Mouse (Mus musculus): ENCODE measurements at regions not wholly inside any gene's neighbourhood (a gene's known extent, or its start where the extent isn't known, plus 50 kb on each side); places are given as distances from the start of the nearest gene placed in this dataset.

DNA sequence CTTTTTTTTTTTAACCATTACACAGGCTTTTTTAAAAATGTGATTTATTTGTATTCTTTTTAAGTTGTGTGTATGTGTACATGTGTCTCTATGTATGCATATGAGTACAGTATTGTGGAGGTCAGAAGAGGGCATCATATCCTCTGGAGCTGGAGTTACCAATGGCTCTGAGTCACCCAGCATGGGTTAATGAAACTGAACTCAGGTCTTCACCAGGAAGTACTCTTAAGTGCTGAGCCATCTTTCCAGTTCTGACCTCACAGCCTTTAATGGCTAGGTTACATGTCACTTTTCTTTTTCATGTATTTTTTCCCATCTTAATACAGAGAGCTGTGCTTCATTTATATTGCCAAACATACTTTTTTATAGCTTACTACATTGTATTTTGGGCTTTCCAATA, 136.8 kb downstream of the Kcnj2 start:
- ATAC-seq: no peak
- Histone ChIP-seq H3K36me3 (ENCODE audit: control insufficient read depth, insufficient read depth, low read length) (no peaks in the 10 kb centered on the region), H3K9ac (ENCODE audit: low read depth, low read length) (no peak overlapping the region), H3K27ac (ENCODE audit: low read length) (no peak overlapping the region), H3K4me3 (ENCODE audit: low read length) (no peak overlapping the region), H3K27me3 (replicated peaks; ENCODE audit: control insufficient read depth, insufficient read depth, low read length) (no peaks in the 10 kb centered on the region), H3K9me3 (ENCODE audit: control insufficient read depth, low read length) (no peaks in the 10 kb centered on the region), H3K4me2 (ENCODE audit: low read depth, low read length) (no peak overlapping the region), H3K4me1 (ENCODE audit: control insufficient read depth, insufficient read depth, low read length) (no peaks in the 10 kb centered on the region)

DNA sequence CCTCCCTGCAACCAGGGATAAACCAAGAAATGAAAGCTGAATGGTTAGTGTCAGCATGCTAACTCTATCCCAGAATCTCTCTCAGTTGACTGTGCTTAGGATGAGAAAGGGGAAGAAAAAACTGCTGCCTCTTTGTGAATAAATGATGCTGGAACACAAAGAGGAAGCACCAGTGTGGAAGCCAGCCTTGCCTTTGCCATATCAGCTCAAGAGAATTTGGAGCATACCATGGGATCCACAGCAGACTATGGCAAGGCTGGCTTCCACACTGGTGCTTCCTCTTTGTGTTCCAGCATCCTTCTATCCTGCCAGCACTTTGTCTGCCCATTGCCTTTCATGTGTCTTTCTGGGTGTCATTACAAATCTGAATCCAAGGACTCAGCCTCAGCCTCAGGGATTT, 144.6 kb downstream of the Kcnj2 start:
- no peak overlapping the region for H3K9ac ChIP-seq (ENCODE audit: low read depth, low read length)
- no peaks in the 10 kb centered on the region for H3K36me3 ChIP-seq (ENCODE audit: control insufficient read depth, insufficient read depth, low read length)
- H3K4me1 ChIP-seq (ENCODE audit: control insufficient read depth, insufficient read depth, low read length): peaks cover 2% of the 10 kb centered on the region; the same call in 1 of the 2 replicates
- no peaks in the 10 kb centered on the region for H3K9me3 ChIP-seq (ENCODE audit: control insufficient read depth, low read length)
- ATAC-seq: no peak
- H3K4me2 ChIP-seq (ENCODE audit: low read depth, low read length): no peak overlapping the region
- no peak overlapping the region for H3K27ac ChIP-seq (ENCODE audit: low read length)
- H3K4me3 ChIP-seq (ENCODE audit: low read length): no peak overlapping the region
- no peaks in the 10 kb centered on the region for H3K27me3 ChIP-seq (replicated peaks; ENCODE audit: control insufficient read depth, insufficient read depth, low read length)

DNA sequence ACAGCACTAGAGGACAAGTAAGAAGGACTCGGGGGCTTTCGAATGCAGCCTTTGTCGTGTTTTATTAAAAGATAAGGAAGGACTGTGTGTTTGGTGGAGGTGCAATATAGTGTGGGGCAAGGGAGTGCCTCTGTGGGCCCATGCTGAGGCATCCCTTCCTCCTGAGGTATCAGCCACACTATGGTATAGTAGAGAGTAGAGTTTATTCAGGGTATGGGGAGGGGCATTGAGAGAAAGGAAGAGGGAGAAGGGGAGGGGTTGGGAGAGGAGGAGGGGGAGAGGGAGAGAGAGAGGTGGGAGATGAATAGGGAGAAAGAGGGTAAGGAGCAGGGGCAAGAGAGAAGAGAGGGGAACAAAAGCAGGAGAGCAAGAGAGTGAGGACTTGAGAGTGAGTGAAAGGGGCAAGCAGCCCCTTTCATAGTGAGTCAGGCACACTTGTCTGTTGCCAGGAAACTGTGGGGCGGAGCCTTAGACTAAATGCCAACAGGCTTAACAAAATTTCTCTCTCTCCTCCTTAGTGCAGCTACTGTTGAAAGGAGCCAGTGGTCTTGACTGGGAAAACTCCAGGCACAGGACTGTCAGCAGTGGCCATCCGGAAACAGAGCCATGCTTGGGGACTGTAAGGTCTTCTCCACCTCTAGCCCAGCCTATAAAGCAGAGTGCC, 146.2 kb downstream of the Kcnj2 start:
- Histone ChIP-seq H3K4me3 (ENCODE audit: low read length) (no peak overlapping the region), H3K9me3 (ENCODE audit: control insufficient read depth, low read length) (no peaks in the 10 kb centered on the region), H3K36me3 (ENCODE audit: control insufficient read depth, insufficient read depth, low read length) (no peaks in the 10 kb centered on the region), H3K4me1 (ENCODE audit: control insufficient read depth, insufficient read depth, low read length) (peaks cover 2% of the 10 kb centered on the region; the same call in 1 of the 2 replicates), H3K27ac (ENCODE audit: low read length) (no peak overlapping the region), H3K4me2 (ENCODE audit: low read depth, low read length) (no peak overlapping the region), H3K9ac (ENCODE audit: low read depth, low read length) (no peak overlapping the region), H3K27me3 (replicated peaks; ENCODE audit: control insufficient read depth, insufficient read depth, low read length) (no peaks in the 10 kb centered on the region)
- WGBS: 62% methylated on average over 5 of the region's 5 CpGs
- ATAC-seq: no peak

DNA sequence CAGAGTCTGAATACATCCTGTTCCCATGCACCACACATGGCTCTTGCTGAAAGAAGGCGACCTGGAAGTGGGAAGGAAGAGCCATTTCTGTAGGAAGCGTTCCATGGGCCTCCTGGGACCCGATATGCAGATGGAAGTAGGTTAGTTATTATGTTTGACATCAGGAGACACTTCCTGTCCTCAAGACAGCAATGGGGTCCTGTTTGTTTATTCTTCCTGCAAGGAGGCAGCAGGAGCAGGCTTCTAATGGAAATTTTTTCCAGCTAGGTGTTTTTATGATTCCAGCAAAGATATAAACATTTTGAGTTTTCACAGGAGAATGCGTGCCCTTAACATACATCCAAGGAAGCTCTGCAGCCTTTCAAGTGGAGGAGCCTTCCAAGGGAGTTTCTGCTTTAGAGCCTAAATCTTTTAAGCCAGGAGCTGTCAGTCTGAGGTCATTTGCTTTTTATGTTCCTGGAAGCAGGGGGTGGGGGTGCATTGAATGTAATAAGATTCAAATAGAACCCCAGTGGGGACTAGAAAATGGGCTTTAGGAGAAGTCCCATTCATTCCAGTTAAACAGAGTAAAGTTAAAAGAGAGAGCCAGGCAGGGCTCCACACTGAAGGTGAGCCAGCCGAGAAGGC, 146.9 kb downstream of the Kcnj2 start:
- Histone ChIP-seq H3K36me3 (ENCODE audit: control insufficient read depth, insufficient read depth, low read length) (no peaks in the 10 kb centered on the region), H3K4me1 (ENCODE audit: control insufficient read depth, insufficient read depth, low read length) (peaks cover 2% of the 10 kb centered on the region; the same call in 1 of the 2 replicates), H3K9me3 (ENCODE audit: control insufficient read depth, low read length) (no peaks in the 10 kb centered on the region), H3K27me3 (replicated peaks; ENCODE audit: control insufficient read depth, insufficient read depth, low read length) (no peaks in the 10 kb centered on the region), H3K4me3 (ENCODE audit: low read length) (no peak overlapping the region), H3K9ac (ENCODE audit: low read depth, low read length) (no peak overlapping the region), H3K27ac (ENCODE audit: low read length) (no peak overlapping the region), H3K4me2 (ENCODE audit: low read depth, low read length) (no peak overlapping the region)
- 22% methylated on average over 5 of the region's 5 CpGs for WGBS
- ATAC-seq: no peak

DNA sequence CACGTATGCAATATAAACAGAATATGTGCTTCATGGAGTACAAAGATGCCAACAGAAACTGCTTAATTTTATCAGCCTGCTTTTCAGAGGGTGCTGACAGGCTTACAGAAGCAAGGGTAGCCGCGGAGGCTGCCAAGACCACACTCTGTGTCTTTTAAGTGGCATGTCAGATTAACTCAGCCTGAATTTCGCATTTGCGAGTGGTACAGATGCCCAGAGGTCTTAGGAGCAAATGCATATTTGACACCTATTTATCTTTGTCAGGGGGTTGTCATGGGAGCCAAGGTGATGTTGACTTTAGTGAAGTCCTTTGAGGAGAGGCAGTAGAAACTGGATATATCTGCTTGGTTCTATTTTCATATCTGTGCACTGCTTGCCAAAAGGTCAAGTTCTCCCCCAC, 149.0 kb downstream of the Kcnj2 start:
- H3K9ac ChIP-seq (ENCODE audit: low read depth, low read length): no peak overlapping the region
- no peak for ATAC-seq
- H3K9me3 ChIP-seq (ENCODE audit: control insufficient read depth, low read length): no peaks in the 10 kb centered on the region
- H3K4me2 ChIP-seq (ENCODE audit: low read depth, low read length): no peak overlapping the region
- H3K27me3 ChIP-seq (replicated peaks; ENCODE audit: control insufficient read depth, insufficient read depth, low read length): no peaks in the 10 kb centered on the region
- 84% methylated on average over 5 of the region's 5 CpGs for WGBS
- H3K4me1 ChIP-seq (ENCODE audit: control insufficient read depth, insufficient read depth, low read length): peaks cover 2% of the 10 kb centered on the region; the same call in 1 of the 2 replicates
- no peaks in the 10 kb centered on the region for H3K36me3 ChIP-seq (ENCODE audit: control insufficient read depth, insufficient read depth, low read length)
- no peak overlapping the region for H3K27ac ChIP-seq (ENCODE audit: low read length)
- H3K4me3 ChIP-seq (ENCODE audit: low read length): no peak overlapping the region

DNA sequence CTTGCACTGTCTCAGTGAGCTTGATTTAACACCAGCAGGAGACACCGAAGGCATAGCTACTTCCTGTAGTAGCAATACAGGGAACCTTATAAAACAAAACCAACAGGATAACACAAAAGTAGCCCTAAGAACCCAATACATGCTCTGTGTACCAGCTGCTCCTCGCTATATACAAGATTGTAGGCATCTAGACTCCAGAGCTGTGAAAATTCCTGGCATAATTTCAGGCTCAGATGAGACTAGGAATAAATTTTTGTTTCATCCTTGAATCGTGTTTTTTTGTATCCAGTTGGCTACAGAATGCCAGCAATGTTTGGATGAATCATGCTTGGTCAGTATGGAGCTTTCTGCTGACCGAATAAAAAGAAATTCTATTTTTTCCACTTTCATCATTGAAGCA, 157.9 kb downstream of the Kcnj2 start:
- 79% methylated on average over 4 of the region's 4 CpGs for WGBS
- Histone ChIP-seq H3K9me3 (ENCODE audit: control insufficient read depth, low read length) (no peaks in the 10 kb centered on the region), H3K4me1 (ENCODE audit: control insufficient read depth, insufficient read depth, low read length) (no peaks in the 10 kb centered on the region), H3K27ac (ENCODE audit: low read length) (no peak overlapping the region), H3K9ac (ENCODE audit: low read depth, low read length) (no peak overlapping the region), H3K27me3 (replicated peaks; ENCODE audit: control insufficient read depth, insufficient read depth, low read length) (no peaks in the 10 kb centered on the region), H3K4me2 (ENCODE audit: low read depth, low read length) (no peak overlapping the region), H3K4me3 (ENCODE audit: low read length) (no peak overlapping the region), H3K36me3 (ENCODE audit: control insufficient read depth, insufficient read depth, low read length) (no peaks in the 10 kb centered on the region)
- no peak for ATAC-seq

DNA sequence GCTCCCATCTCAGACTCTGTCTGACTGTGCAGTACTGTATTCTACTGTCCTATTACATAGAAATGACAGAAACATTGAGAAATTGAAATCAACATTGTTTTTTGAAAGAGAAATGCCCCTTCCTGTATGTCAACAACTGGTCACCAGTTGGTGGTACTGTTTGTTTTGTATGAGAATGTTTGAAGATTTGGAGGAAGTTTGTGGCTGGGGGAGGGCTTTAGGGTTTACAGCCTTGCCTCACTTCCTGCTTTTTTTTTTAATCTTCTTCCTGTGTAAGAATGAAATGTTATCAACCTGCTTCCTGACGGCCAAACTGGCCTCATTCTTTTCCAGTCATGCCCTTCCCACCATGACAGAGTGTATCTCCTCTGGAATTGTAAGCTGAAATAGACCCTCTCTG, 161.3 kb downstream of the Kcnj2 start:
- Histone ChIP-seq H3K4me3 (ENCODE audit: low read length) (no peak overlapping the region), H3K4me1 (ENCODE audit: control insufficient read depth, insufficient read depth, low read length) (no peaks in the 10 kb centered on the region), H3K9me3 (ENCODE audit: control insufficient read depth, low read length) (no peaks in the 10 kb centered on the region), H3K4me2 (ENCODE audit: low read depth, low read length) (no peak overlapping the region), H3K36me3 (ENCODE audit: control insufficient read depth, insufficient read depth, low read length) (no peaks in the 10 kb centered on the region), H3K9ac (ENCODE audit: low read depth, low read length) (no peak overlapping the region), H3K27ac (ENCODE audit: low read length) (no peak overlapping the region), H3K27me3 (replicated peaks; ENCODE audit: control insufficient read depth, insufficient read depth, low read length) (no peaks in the 10 kb centered on the region)
- WGBS: 55% methylated on average over 1 of the region's 1 CpGs
- no peak for ATAC-seq

DNA sequence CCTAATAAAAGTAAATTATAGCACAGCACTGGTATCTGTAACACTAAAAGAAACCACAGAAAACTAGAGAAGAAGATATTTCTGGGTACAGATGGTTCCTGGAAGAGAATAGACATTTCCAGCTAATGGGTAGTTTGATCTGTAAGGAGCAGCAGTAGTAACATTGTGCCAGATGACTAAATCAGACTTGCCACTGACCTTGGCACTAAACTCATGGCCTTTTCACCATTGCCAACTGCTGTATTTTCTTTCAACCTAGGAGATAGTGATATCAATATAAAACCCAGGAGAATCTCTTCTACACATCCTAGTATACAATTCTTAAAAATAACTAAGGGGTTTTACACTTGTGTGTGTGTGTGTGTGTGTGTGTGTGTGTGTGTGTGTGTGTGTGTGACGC, 170.8 kb downstream of the Kcnj2 start:
- H3K4me1 ChIP-seq (ENCODE audit: control insufficient read depth, insufficient read depth, low read length): no peaks in the 10 kb centered on the region
- H3K9ac ChIP-seq (ENCODE audit: low read depth, low read length): no peak overlapping the region
- H3K9me3 ChIP-seq (ENCODE audit: control insufficient read depth, low read length): no peaks in the 10 kb centered on the region
- no peak for ATAC-seq
- no peak overlapping the region for H3K4me3 ChIP-seq (ENCODE audit: low read length)
- H3K27ac ChIP-seq (ENCODE audit: low read length): no peak overlapping the region
- WGBS: 71% methylated on average over 1 of the region's 1 CpGs
- H3K36me3 ChIP-seq (ENCODE audit: control insufficient read depth, insufficient read depth, low read length): no peaks in the 10 kb centered on the region
- no peak overlapping the region for H3K4me2 ChIP-seq (ENCODE audit: low read depth, low read length)
- no peaks in the 10 kb centered on the region for H3K27me3 ChIP-seq (replicated peaks; ENCODE audit: control insufficient read depth, insufficient read depth, low read length)

DNA sequence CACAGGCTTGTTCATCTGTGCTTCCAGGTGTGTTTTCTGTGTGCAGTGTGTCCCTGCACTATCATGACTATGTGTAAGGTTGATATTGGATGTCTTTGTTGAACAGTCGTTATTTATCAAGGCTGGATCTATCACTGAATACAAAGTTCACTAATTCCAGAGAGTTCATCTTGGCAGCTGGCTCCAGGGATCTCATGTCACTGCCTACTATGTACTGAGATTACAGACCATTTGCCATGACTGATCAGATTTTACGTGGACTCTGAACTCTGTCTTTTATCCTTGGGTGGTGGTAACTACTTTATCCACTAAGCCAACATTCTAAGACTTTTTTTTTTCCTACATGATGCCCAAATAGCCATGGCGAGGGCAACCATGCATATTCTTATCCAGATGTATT, 173.8 kb downstream of the Kcnj2 start:
- Histone ChIP-seq H3K4me2 (ENCODE audit: low read depth, low read length) (no peak overlapping the region), H3K27ac (ENCODE audit: low read length) (no peak overlapping the region), H3K4me1 (ENCODE audit: control insufficient read depth, insufficient read depth, low read length) (no peaks in the 10 kb centered on the region), H3K9me3 (ENCODE audit: control insufficient read depth, low read length) (no peaks in the 10 kb centered on the region), H3K27me3 (replicated peaks; ENCODE audit: control insufficient read depth, insufficient read depth, low read length) (no peaks in the 10 kb centered on the region), H3K4me3 (ENCODE audit: low read length) (no peak overlapping the region), H3K9ac (ENCODE audit: low read depth, low read length) (no peak overlapping the region), H3K36me3 (ENCODE audit: control insufficient read depth, insufficient read depth, low read length) (no peaks in the 10 kb centered on the region)
- 67% methylated on average over 3 of the region's 3 CpGs for WGBS
- no peak for ATAC-seq

DNA sequence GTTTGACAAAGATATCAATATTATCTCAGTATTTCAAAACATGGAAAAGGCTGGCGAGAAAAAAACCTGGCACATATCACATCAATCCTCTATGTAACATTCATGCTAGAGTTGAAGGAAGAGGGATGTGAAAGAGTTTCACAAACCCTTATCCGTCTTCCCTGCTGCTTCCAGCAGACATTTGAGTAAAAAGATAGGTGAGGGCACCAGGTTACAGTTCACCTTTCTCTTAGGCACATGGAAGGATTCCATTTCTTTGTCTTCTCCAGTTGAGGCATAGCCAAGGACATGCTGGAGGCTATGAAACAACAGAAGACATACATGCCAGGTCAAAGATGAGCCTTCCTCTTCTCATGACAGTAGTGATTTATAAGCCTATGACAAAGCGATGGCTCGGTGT, 186.3 kb downstream of the Kcnj2 start:
- Histone ChIP-seq H3K4me1 (ENCODE audit: control insufficient read depth, insufficient read depth, low read length) (no peaks in the 10 kb centered on the region), H3K4me2 (ENCODE audit: low read depth, low read length) (no peak overlapping the region), H3K27ac (ENCODE audit: low read length) (no peak overlapping the region), H3K4me3 (ENCODE audit: low read length) (no peak overlapping the region), H3K9ac (ENCODE audit: low read depth, low read length) (no peak overlapping the region), H3K36me3 (ENCODE audit: control insufficient read depth, insufficient read depth, low read length) (no peaks in the 10 kb centered on the region), H3K27me3 (replicated peaks; ENCODE audit: control insufficient read depth, insufficient read depth, low read length) (no peaks in the 10 kb centered on the region), H3K9me3 (ENCODE audit: control insufficient read depth, low read length) (no peaks in the 10 kb centered on the region)
- no peak for ATAC-seq
- WGBS: 84% methylated on average over 4 of the region's 4 CpGs

Data from intestine, embryonic 16.5 days (tissue).